In the genomic region with DNA sequence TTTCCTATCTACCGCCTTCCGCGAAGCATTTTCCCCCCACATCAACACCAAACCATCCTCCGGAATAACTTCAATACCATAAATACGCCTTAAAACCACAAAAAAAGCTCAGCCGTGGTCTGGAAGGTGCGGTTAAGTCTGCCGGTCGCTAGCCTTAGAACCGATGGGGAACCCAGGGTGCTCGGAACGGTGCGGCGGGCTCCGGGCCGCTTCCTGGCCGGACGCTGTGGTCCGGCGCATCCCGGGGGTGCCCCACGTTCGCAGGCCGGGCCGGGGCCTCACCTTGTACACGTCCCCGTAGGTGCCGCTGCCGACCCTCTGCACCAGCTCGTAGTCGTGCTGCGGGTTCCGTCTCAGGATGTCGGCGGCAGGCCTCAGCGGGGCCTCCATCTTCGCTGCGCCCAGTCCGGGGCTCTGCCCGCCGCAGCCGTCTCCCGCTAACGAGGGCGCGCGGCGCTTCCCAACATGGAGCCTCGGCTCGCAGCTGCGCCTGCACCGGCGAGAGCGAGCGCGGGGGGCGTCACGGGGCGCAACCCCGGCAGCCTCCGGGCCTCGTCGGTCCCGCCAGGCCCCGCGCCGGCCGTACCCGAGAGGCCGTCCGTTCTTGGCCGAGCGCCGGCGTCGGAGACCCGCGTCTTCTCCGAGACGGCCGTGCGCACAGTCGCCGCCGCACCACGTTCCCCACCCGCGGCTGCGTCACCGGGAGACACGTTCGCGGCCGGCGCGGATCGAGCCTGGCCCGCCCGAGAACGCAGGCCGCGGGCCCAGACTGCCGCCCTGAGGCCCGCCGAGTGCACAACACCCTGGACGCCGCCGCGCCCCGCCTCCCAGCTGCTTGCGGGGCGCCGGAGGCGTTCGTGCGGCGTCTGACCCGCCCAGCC, we compare ENCODE assay signal across 1 mouse cellular context.
TF ChIP-seq lines count a peak whose summit lies in the region.

A gene (plus strand): TSS at position 244 of the 881 bp plus-strand sequence.
A gene (minus strand): TSS at position 830 of the 881 bp plus-strand sequence.

TF ChIP-seq in MEL, 35 proteins besides CTCF, POLR2A, EP300 and RAD21 (continued from another document):
- TF ChIP-seq SMC3 (IDR thresholded peaks at IDR 0.05; ENCODE audit: low read depth, low read length): peak; percentile 66
- peak; percentile 33 for TF ChIP-seq MAZ (IDR thresholded peaks at IDR 0.05; ENCODE audit: low read depth, low read length)
- TF ChIP-seq GATA1 (IDR thresholded peaks at IDR 0.05; ENCODE audit: low read depth, low read length): no peak
- no peak for TF ChIP-seq GABPA (IDR thresholded peaks at IDR 0.05; ENCODE audit: low read depth, low read length)
- no peak for TF ChIP-seq JUND (IDR thresholded peaks at IDR 0.05; ENCODE audit: low read depth, low read length)
- TF ChIP-seq KAT2A (conservative IDR thresholded peaks at IDR 0.05; ENCODE audit: low read depth, low read length): no peak
- TF ChIP-seq E2F4 (IDR thresholded peaks at IDR 0.05; ENCODE audit: borderline replicate concordance, low read depth, low read length): no peak
- no peak for TF ChIP-seq RCOR1 (IDR thresholded peaks at IDR 0.05; ENCODE audit: low read depth, low read length)
- TF ChIP-seq POLR2AphosphoS2 (IDR thresholded peaks at IDR 0.05; ENCODE audit: low read length): no peak
- TF ChIP-seq CHD1 (IDR thresholded peaks at IDR 0.05; ENCODE audit: low read depth, low read length): peak; percentile 29; the same call in 1 of the 2 replicates
- TF ChIP-seq ETS1 (IDR thresholded peaks at IDR 0.05; ENCODE audit: low read depth, low read length): no peak
- TF ChIP-seq ZMIZ1 (IDR thresholded peaks at IDR 0.05; ENCODE audit: low read depth, low read length): 0 out of 2 replicates have a peak, but pooled peaks have one; percentile 34
- TF ChIP-seq TCF12 (IDR thresholded peaks at IDR 0.05; ENCODE audit: low read depth, low read length): 0 out of 2 replicates have a peak, but pooled peaks have one; percentile 24
- TF ChIP-seq NELFE (IDR thresholded peaks at IDR 0.05; ENCODE audit: low read depth, low read length): 0 out of 2 replicates have a peak, but pooled peaks have one; percentile 18
- no peak for TF ChIP-seq UBTF (IDR thresholded peaks at IDR 0.05; ENCODE audit: borderline replicate concordance, insufficient read depth, low read depth, low read length)
- TF ChIP-seq ZC3H11A (IDR thresholded peaks at IDR 0.05; ENCODE audit: low read depth, low read length): peak; percentile 67
- TF ChIP-seq ELF1 (IDR thresholded peaks at IDR 0.05; ENCODE audit: low read depth, low read length): peak; percentile 22; the same call in 1 of the 2 replicates
- no peak for TF ChIP-seq CHD2 (IDR thresholded peaks at IDR 0.05; ENCODE audit: low read length)
- peak; percentile 42; the same call in 1 of the 2 replicates for TF ChIP-seq HCFC1 (IDR thresholded peaks at IDR 0.05; ENCODE audit: low read depth, low read length)
- TF ChIP-seq TAL1 (IDR thresholded peaks at IDR 0.05; ENCODE audit: low read length): no peak
- TF ChIP-seq USF2 (IDR thresholded peaks at IDR 0.05; ENCODE audit: borderline replicate concordance in 1 of 2, insufficient read depth in 1 of 2, low read depth in 1 of 2, low read length in 2 of 2): no peak
- no peak for TF ChIP-seq POLR2AphosphoS5 (IDR thresholded peaks at IDR 0.05; ENCODE audit: borderline replicate concordance, low read depth, low read length)
